In genomic region chr1:156168737-156169136, GRCm38 (mm10) we compare ENCODE assay signal across 15 mouse cellular contexts. TPM values are rescaled to one million over a fixed set of nuclear protein-coding genes. Genes with fewer than 3 reads are reported as not detected.
DNase-seq lines count a peak whose midpoint lies in the region; ATAC-seq and TF ChIP-seq lines count a peak whose summit lies in the region.
"Had no signal": no experiment of that assay in that cellular context is flagged by ENCODE, and none has a peak within 500 bp of the region (broad histone marks: within the 10 kb centered on the region; RNA-seq: fewer than 3 reads in every experiment).

No protein-coding gene starts in this region.

- H3K4me3 ChIP-seq in heart, embryonic 12.5 days = no peak overlapping the region
- H3K4me3 ChIP-seq in lung, embryonic 16.5 days (ENCODE audit: low read length) = no peak overlapping the region
- no peak overlapping the region for H3K4me3 ChIP-seq in heart, postnatal 0 days (ENCODE audit: low read depth, low read length)
- H3K4me3 ChIP-seq: limb, embryonic 15.5 days had no signal

- intact Hi-C loops in left cerebral cortex, postnatal 4 days (cut with DNase I) = no loop called here

- no peak overlapping the region for H3K9ac ChIP-seq in heart, embryonic 12.5 days
- H3K9ac ChIP-seq in lung, embryonic 16.5 days (ENCODE audit: low read length) = no peak overlapping the region
- H3K9ac ChIP-seq in heart, postnatal 0 days (replicated peaks; ENCODE audit: low read depth, low read length) = no peak overlapping the region
- H3K9ac ChIP-seq: limb, embryonic 15.5 days had no signal

- no peak for DNase-seq in heart, adult 11 months
- DNase-seq in lung, adult 18-20 months = no peak
- DNase-seq in heart, postnatal 0 days (ENCODE audit: low spot score) = peak; percentile 80
- peak; percentile 48 for DNase-seq in testis, postnatal 10 days (ENCODE audit: low spot score)
- DNase-seq in left cerebral cortex, postnatal 4 days = no peak
- DNase-seq: adrenal gland, adult 8-10 months; thymus, postnatal 14 days had no signal

- TF ChIP-seq EP300 in heart, postnatal 0 days (IDR thresholded peaks at IDR 0.05; ENCODE audit: low read depth) = no peak

- H3K9me3 ChIP-seq in heart, embryonic 12.5 days (replicated peaks) = no peaks in the 10 kb centered on the region; the same call in 1 of the 2 replicates
- H3K9me3 ChIP-seq in lung, embryonic 16.5 days (ENCODE audit: control insufficient read depth, low read length) = no peaks in the 10 kb centered on the region
- 0 out of 2 replicates have a peak, but pooled peaks cover 6% of the 10 kb centered on the region for H3K9me3 ChIP-seq in heart, postnatal 0 days (replicated peaks; ENCODE audit: control insufficient read depth, low read length)
- H3K9me3 ChIP-seq: limb, embryonic 15.5 days had no signal

- no peaks in the 10 kb centered on the region for H3K36me3 ChIP-seq in heart, embryonic 12.5 days
- H3K36me3 ChIP-seq in lung, embryonic 16.5 days (ENCODE audit: control insufficient read depth, insufficient read depth, low read length) = no peaks in the 10 kb centered on the region
- no peaks in the 10 kb centered on the region for H3K36me3 ChIP-seq in heart, postnatal 0 days (replicated peaks; ENCODE audit: control insufficient read depth, insufficient read depth, low read length)
- H3K36me3 ChIP-seq: limb, embryonic 15.5 days had no signal

- H3K27me3 ChIP-seq in heart, embryonic 12.5 days (replicated peaks) = no peaks in the 10 kb centered on the region
- H3K27me3 ChIP-seq in lung, embryonic 16.5 days (ENCODE audit: control insufficient read depth, insufficient read depth, low read depth, low read length) = no peaks in the 10 kb centered on the region
- no peaks in the 10 kb centered on the region for H3K27me3 ChIP-seq in heart, postnatal 0 days (ENCODE audit: control insufficient read depth, insufficient read depth, low read length)
- H3K27me3 ChIP-seq: limb, embryonic 15.5 days; Patski had no signal

- no peak for TF ChIP-seq CTCF in heart, postnatal 0 days (IDR thresholded peaks at IDR 0.05; ENCODE audit: low read depth)

- WGBS in heart, embryonic 12.5 days = 19% methylated on average over 6 of the region's 6 CpGs
- WGBS in lung, embryonic 16.5 days = 23% methylated on average over 6 of the region's 6 CpGs
- 11% methylated on average over 5 of the region's 6 CpGs for WGBS in heart, postnatal 0 days

- H3K4me2 ChIP-seq in heart, embryonic 12.5 days = peak overlapping the region; percentile 24
- H3K4me2 ChIP-seq in lung, embryonic 16.5 days (ENCODE audit: low read depth, low read length) = no peak overlapping the region
- H3K4me2 ChIP-seq in heart, postnatal 0 days (ENCODE audit: low read depth, low read length) = 0 out of 2 replicates have a peak overlapping the region, but pooled peaks have one; percentile 9
- H3K4me2 ChIP-seq: limb, embryonic 15.5 days had no signal

- peaks cover 28% of the 10 kb centered on the region for H3K4me1 ChIP-seq in heart, embryonic 12.5 days (replicated peaks)
- 0 out of 2 replicates have a peak, but pooled peaks cover 3% of the 10 kb centered on the region for H3K4me1 ChIP-seq in lung, embryonic 16.5 days (replicated peaks; ENCODE audit: control insufficient read depth, insufficient read depth, low read length)
- no peaks in the 10 kb centered on the region; the same call in none of the 2 replicates for H3K4me1 ChIP-seq in heart, postnatal 0 days (ENCODE audit: control insufficient read depth, insufficient read depth)
- H3K4me1 ChIP-seq: limb, embryonic 15.5 days had no signal

- peak; percentile 69; the same call in 1 of the 2 replicates for ATAC-seq in heart, embryonic 12.5 days (ENCODE audit: insufficient number of reproducible peaks, low FRiP score)
- peak; percentile 70 for ATAC-seq in lung, embryonic 16.5 days (ENCODE audit: low read depth)
- ATAC-seq in heart, postnatal 0 days (ENCODE audit: insufficient read depth, low read depth) = peak; percentile 73
- ATAC-seq: CD4-positive, CD25-positive, alpha-beta regulatory T cell, adult 4 months; forebrain, embryonic 16.5 days; inflammation-experienced regulatory T-cells, adult 6 months; Patski had no signal

- peak overlapping the region; percentile 56 for H3K27ac ChIP-seq in heart, embryonic 12.5 days (ENCODE audit: poor library complexity, severe bottlenecking)
- H3K27ac ChIP-seq in lung, embryonic 16.5 days (ENCODE audit: low read length) = no peak overlapping the region
- peak overlapping the region; percentile 22; the same call in 1 of the 2 replicates for H3K27ac ChIP-seq in heart, postnatal 0 days (ENCODE audit: low read depth)
- H3K27ac ChIP-seq: limb, embryonic 15.5 days had no signal

RNA-seq across cellular contexts. Expression of gene Fam163a, which starts 36.1 kb away (rescaled TPM):
- polyA plus RNA-seq in heart, embryonic 12.5 days (2016; fragmentation: Nextera tagmentation; extraction: Ambion mirVana) = 3.0 and 3.6 TPM in 2 replicates
- 0.41 and 0.54 TPM in 2 replicates for polyA plus RNA-seq in lung, embryonic 16.5 days (2015; fragmentation: Nextera tagmentation; extraction: Ambion mirVana)
- 1.8 and 2.8 TPM in 2 replicates for total RNA-seq in heart, postnatal 0 days (2014; rRNA removed; ENCODE audit: low replicate concordance)
- polyA plus RNA-seq in heart, postnatal 0 days (2015; fragmentation: Nextera tagmentation; extraction: Ambion mirVana) = 1.0 and 1.6 TPM in 2 replicates
- 1 to 10 TPM; 4.6 to 6.1 TPM for total RNA-seq in left cerebral cortex, postnatal 4 days (2021)
- total RNA-seq: megakaryocyte, adult 5-6 weeks had no signal
- polyA plus RNA-seq: CD4-positive, CD25-positive, alpha-beta regulatory T cell, adult 4 months; inflammation-experienced regulatory T-cells, adult 6 months; Patski had no signal

Comparison
In these comparisons a context has a peak if more than half of its experiments do, and no peak if none do; other contexts are left out.
1. DNase-seq: peak in heart, postnatal 0 days (single experiment) and testis, postnatal 10 days (single experiment); none in heart, adult 11 months (single experiment), lung, adult 18-20 months (0 of 2) and left cerebral cortex, postnatal 4 days (single experiment).
2. Peak in every context shown above with its lines, with median percentiles within 50 percentile points of each other: ATAC-seq.